Mouse (Mus musculus) erythroblast, adult 5-6 weeks (primary cell): ENCODE data around the gene Paqr4. TPM values are rescaled to one million over a fixed set of nuclear protein-coding genes. Genes with fewer than 3 reads are reported as not detected.

Source experiments
- total RNA-seq, 2 experiments: library from RNA; stranded (forward) in 1 of 2; stranded (reverse) in 1 of 2; fragments of 150-400 nt in 1 of 2; fragments of 200-764, 138-1000 nt in 1 of 2; gene quantifications; 2 replicates each; pipeline versions ENCODE4 v1.2.3 to v1.2.4; 2015 to 2017; ENCODE audit warnings: low replicate concordance in 2 of 2

Gene Paqr4
- total RNA-seq, 2 experiments from 2014 or later: 1.2 to 4.3 TPM

Other genes with a start within 250 kb of the Paqr4 start
- 1.7 and 2.5 TPM in 2 replicates for gene Zfp213, start 176.6 kb downstream of the Paqr4 start, total RNA-seq (2015; ENCODE audit: low replicate concordance)
- 0.34 and 2.5 TPM in 2 replicates for gene Zfp213, start 176.6 kb downstream of the Paqr4 start, total RNA-seq (2017; ENCODE audit: low replicate concordance)
- gene Zfp13, start 141.4 kb downstream of the Paqr4 start, total RNA-seq (2015; ENCODE audit: low replicate concordance): not detected in 2 replicates
- not detected in 2 replicates for gene Zfp13, start 141.4 kb downstream of the Paqr4 start, total RNA-seq (2017; ENCODE audit: low replicate concordance)
- gene Zscan10, start 140.0 kb downstream of the Paqr4 start, total RNA-seq (2015; ENCODE audit: low replicate concordance): not detected in 2 replicates
- gene Zscan10, start 140.0 kb downstream of the Paqr4 start, total RNA-seq (2017; ENCODE audit: low replicate concordance): not detected in 2 replicates
- gene Mmp25, start 95.6 kb downstream of the Paqr4 start, total RNA-seq (2015; ENCODE audit: low replicate concordance): 11.1 and 11.9 TPM in 2 replicates
- 3.1 and 4.0 TPM in 2 replicates for gene Mmp25, start 95.6 kb downstream of the Paqr4 start, total RNA-seq (2017; ENCODE audit: low replicate concordance)
- not detected in 2 replicates for gene Bicdl2, start 80.4 kb downstream of the Paqr4 start, total RNA-seq (2015; ENCODE audit: low replicate concordance)
- gene Bicdl2, start 80.4 kb downstream of the Paqr4 start, total RNA-seq (2017; ENCODE audit: low replicate concordance): not detected in 2 replicates
- 8.6 and 28.0 TPM in 2 replicates for gene Hcfc1r1, start 67.3 kb downstream of the Paqr4 start, total RNA-seq (2015; ENCODE audit: low replicate concordance)
- 4.3 and 12.1 TPM in 2 replicates for gene Hcfc1r1, start 67.3 kb downstream of the Paqr4 start, total RNA-seq (2017; ENCODE audit: low replicate concordance)
- gene Thoc6, start 67.0 kb downstream of the Paqr4 start, total RNA-seq (2015; ENCODE audit: low replicate concordance): 7.3 and 21.5 TPM in 2 replicates
- 5.4 and 5.7 TPM in 2 replicates for gene Thoc6, start 67.0 kb downstream of the Paqr4 start, total RNA-seq (2017; ENCODE audit: low replicate concordance)
- gene Tnfrsf12a, start 63.4 kb downstream of the Paqr4 start, total RNA-seq (2015; ENCODE audit: low replicate concordance): not detected in 2 replicates
- gene Tnfrsf12a, start 63.4 kb downstream of the Paqr4 start, total RNA-seq (2017; ENCODE audit: low replicate concordance): 2.0 TPM in 1 of 2 replicates, not detected in the other
- gene Cldn6, start 61.6 kb downstream of the Paqr4 start, total RNA-seq (2015; ENCODE audit: low replicate concordance): not detected in 2 replicates
- not detected in 2 replicates for gene Cldn6, start 61.6 kb downstream of the Paqr4 start, total RNA-seq (2017; ENCODE audit: low replicate concordance)
- gene Cldn9, start 56.8 kb downstream of the Paqr4 start, total RNA-seq (2015; ENCODE audit: low replicate concordance): not detected in 2 replicates
- gene Cldn9, start 56.8 kb downstream of the Paqr4 start, total RNA-seq (2017; ENCODE audit: low replicate concordance): not detected in 2 replicates
- not detected in 2 replicates for gene 1520401A03Rik, start 18.1 kb downstream of the Paqr4 start, total RNA-seq (2015; ENCODE audit: low replicate concordance)
- gene 1520401A03Rik, start 18.1 kb downstream of the Paqr4 start, total RNA-seq (2017; ENCODE audit: low replicate concordance): not detected in 2 replicates
- gene Pkmyt1, start 14.5 kb downstream of the Paqr4 start, total RNA-seq (2015; ENCODE audit: low replicate concordance): 10.0 and 14.2 TPM in 2 replicates
- 7.3 and 9.2 TPM in 2 replicates for gene Pkmyt1, start 14.5 kb downstream of the Paqr4 start, total RNA-seq (2017; ENCODE audit: low replicate concordance)
- gene Kremen2, start 5.0 kb upstream of the Paqr4 start, total RNA-seq (2015; ENCODE audit: low replicate concordance): not detected in 2 replicates
- not detected in 2 replicates for gene Kremen2, start 5.0 kb upstream of the Paqr4 start, total RNA-seq (2017; ENCODE audit: low replicate concordance)
- gene Flywch1, start 30.7 kb upstream of the Paqr4 start, total RNA-seq (2015; ENCODE audit: low replicate concordance): 2.1 and 2.3 TPM in 2 replicates
- 3.8 and 4.7 TPM in 2 replicates for gene Flywch1, start 30.7 kb upstream of the Paqr4 start, total RNA-seq (2017; ENCODE audit: low replicate concordance)
- not detected in 2 replicates for gene Flywch2, start 45.2 kb upstream of the Paqr4 start, total RNA-seq (2015; ENCODE audit: low replicate concordance)
- not detected in 2 replicates for gene Flywch2, start 45.2 kb upstream of the Paqr4 start, total RNA-seq (2017; ENCODE audit: low replicate concordance)
- 188 and 291 TPM in 2 replicates for gene Srrm2, start 49.7 kb upstream of the Paqr4 start, total RNA-seq (2015; ENCODE audit: low replicate concordance)
- gene Srrm2, start 49.7 kb upstream of the Paqr4 start, total RNA-seq (2017; ENCODE audit: low replicate concordance): 169 and 183 TPM in 2 replicates
- 94.3 and 118 TPM in 2 replicates for gene Elob, start 88.3 kb upstream of the Paqr4 start, total RNA-seq (2015; ENCODE audit: low replicate concordance)
- 33.2 and 50.0 TPM in 2 replicates for gene Elob, start 88.3 kb upstream of the Paqr4 start, total RNA-seq (2017; ENCODE audit: low replicate concordance)
- not detected in 2 replicates for gene Prss33, start 95.2 kb upstream of the Paqr4 start, total RNA-seq (2015; ENCODE audit: low replicate concordance)
- gene Prss33, start 95.2 kb upstream of the Paqr4 start, total RNA-seq (2017; ENCODE audit: low replicate concordance): not detected in 2 replicates
- not detected in 2 replicates for gene Prss32, start 103.0 kb upstream of the Paqr4 start, total RNA-seq (2015; ENCODE audit: low replicate concordance)
- gene Prss32, start 103.0 kb upstream of the Paqr4 start, total RNA-seq (2017; ENCODE audit: low replicate concordance): not detected in 2 replicates
- not detected in 2 replicates for gene Prss41, start 103.3 kb upstream of the Paqr4 start, total RNA-seq (2015; ENCODE audit: low replicate concordance)
- not detected in 2 replicates for gene Prss41, start 103.3 kb upstream of the Paqr4 start, total RNA-seq (2017; ENCODE audit: low replicate concordance)
- not detected in 2 replicates for gene Prss21, start 127.2 kb upstream of the Paqr4 start, total RNA-seq (2015; ENCODE audit: low replicate concordance)
- gene Prss21, start 127.2 kb upstream of the Paqr4 start, total RNA-seq (2017; ENCODE audit: low replicate concordance): not detected in 2 replicates
- gene Dcpp1, start 140.0 kb upstream of the Paqr4 start, total RNA-seq (2015; ENCODE audit: low replicate concordance): not detected in 2 replicates
- gene Dcpp1, start 140.0 kb upstream of the Paqr4 start, total RNA-seq (2017; ENCODE audit: low replicate concordance): not detected in 2 replicates
- gene Dcpp2, start 140.0 kb upstream of the Paqr4 start, total RNA-seq (2015; ENCODE audit: low replicate concordance): not detected in 2 replicates
- gene Dcpp2, start 140.0 kb upstream of the Paqr4 start, total RNA-seq (2017; ENCODE audit: low replicate concordance): not detected in 2 replicates
- gene Dcpp3, start 176.6 kb upstream of the Paqr4 start, total RNA-seq (2015; ENCODE audit: low replicate concordance): not detected in 2 replicates
- not detected in 2 replicates for gene Dcpp3, start 176.6 kb upstream of the Paqr4 start, total RNA-seq (2017; ENCODE audit: low replicate concordance)
- gene Sbp, start 200.8 kb upstream of the Paqr4 start, total RNA-seq (2015; ENCODE audit: low replicate concordance): not detected in 2 replicates
- not detected in 2 replicates for gene Sbp, start 200.8 kb upstream of the Paqr4 start, total RNA-seq (2017; ENCODE audit: low replicate concordance)
- gene Sbpl, start 214.4 kb upstream of the Paqr4 start, total RNA-seq (2015; ENCODE audit: low replicate concordance): not detected in 2 replicates
- not detected in 2 replicates for gene Sbpl, start 214.4 kb upstream of the Paqr4 start, total RNA-seq (2017; ENCODE audit: low replicate concordance)
- gene Prss30, start 239.7 kb upstream of the Paqr4 start, total RNA-seq (2015; ENCODE audit: low replicate concordance): not detected in 2 replicates
- not detected in 2 replicates for gene Prss30, start 239.7 kb upstream of the Paqr4 start, total RNA-seq (2017; ENCODE audit: low replicate concordance)